Mouse (Mus musculus) thymus, postnatal 0 days (tissue): ENCODE measurements around the gene Prr5l. TPM values are rescaled to one million over a fixed set of nuclear protein-coding genes. Genes with fewer than 3 reads are reported as not detected.

Experiments
- DNase-seq: peaks from one replicate; pipeline ENCODE4 v3.0.0-alpha.2; 2015; ENCODE audit warnings: low spot score
- polyA plus RNA-seq: library from polyadenylated mRNA; unstranded; fragments of >200 nt; fragmentation: Nextera tagmentation; extraction: Ambion mirVana; gene quantifications from 2 replicates; pipeline ENCODE4 v1.2.1, GENCODE M21; 2015

Prr5l gene
- 4.5 and 5.1 TPM in 2 replicates for polyA plus RNA-seq

- no peak for DNase-seq
Observed at GRCm38 (mm10) chr2:101882998-101883397, at the start of gene Prr5l. TSS of gene Prr5l (minus strand) at chr2:101883027.

GRCm38 (mm10) chr2:101932169-101932936 is 49.5 kb upstream of the Prr5l start:
- no peak for DNase-seq

- no peak for DNase-seq
Observed at GRCm38 (mm10) chr2:101925591-101926188, 42.9 kb upstream of the Prr5l start.

GRCm38 (mm10) chr2:101925183-101925582 is 42.4 kb upstream of the Prr5l start:
- no peak for DNase-seq

GRCm38 (mm10) chr2:101923181-101923580 is 40.4 kb upstream of the Prr5l start:
- DNase-seq: no peak

GRCm38 (mm10) chr2:101922302-101922701 is 39.5 kb upstream of the Prr5l start:
- no peak for DNase-seq

GRCm38 (mm10) chr2:101920136-101920554 is 37.3 kb upstream of the Prr5l start:
- DNase-seq: no peak

- no peak for DNase-seq
Observed at GRCm38 (mm10) chr2:101918518-101918917, 35.7 kb upstream of the Prr5l start.

GRCm38 (mm10) chr2:101909326-101910080 is 26.7 kb upstream of the Prr5l start:
- DNase-seq: no peak

- no peak for DNase-seq
Observed at GRCm38 (mm10) chr2:101908773-101909172, 25.9 kb upstream of the Prr5l start.

- DNase-seq: no peak
Observed at GRCm38 (mm10) chr2:101907386-101908022, 24.7 kb upstream of the Prr5l start.

GRCm38 (mm10) chr2:101906379-101906690 is 23.5 kb upstream of the Prr5l start:
- peak; percentile 13 for DNase-seq

GRCm38 (mm10) chr2:101905534-101906378 is 22.9 kb upstream of the Prr5l start:
- DNase-seq: peak; percentile 87

- no peak for DNase-seq
Observed at GRCm38 (mm10) chr2:101902196-101902595, 19.4 kb upstream of the Prr5l start.

- no peak for DNase-seq
Observed at GRCm38 (mm10) chr2:101896425-101897204, 13.8 kb upstream of the Prr5l start.

- no peak for DNase-seq
Observed at GRCm38 (mm10) chr2:101894126-101894525, 11.3 kb upstream of the Prr5l start.

GRCm38 (mm10) chr2:101891143-101891542 is 8.3 kb upstream of the Prr5l start:
- no peak for DNase-seq

- no peak for DNase-seq
Observed at GRCm38 (mm10) chr2:101888886-101889285, 6.1 kb upstream of the Prr5l start.

- peak; percentile 95 for DNase-seq
Observed at GRCm38 (mm10) chr2:101885768-101886438, 3.1 kb upstream of the Prr5l start, which contains the start of gene Commd9. TSS of gene Commd9 (plus strand) at chr2:101886247.
